Mouse (Mus musculus) kidney, adult 2 months (tissue): ENCODE results near the gene Shisal2b.

Experiments used
- CTCF ChIP-seq: fragments of 200-500 bp; conservative IDR thresholded peaks from 2 replicates; pipeline ENCODE4 v1.5.1; 2011; ENCODE audit warnings: low read depth, mild to moderate bottlenecking, control low read depth, low read length, moderate library complexity, mixed read lengths; ENCODE audit not compliant: insufficient read depth, insufficient read length
- POLR2A ChIP-seq: fragments of 200-500 bp; IDR thresholded peaks from one replicate; pipeline ENCODE4 v1.6.1; 2011; ENCODE audit warnings: low read depth, low read length, control low read depth

- TF ChIP-seq CTCF = no peak
- TF ChIP-seq POLR2A = no peak
Observed at GRCm38 (mm10) chr13:104883566-104884249, 20.0 kb upstream of the Shisal2b start.
